Mouse (Mus musculus) liver, embryonic 16.5 days (tissue): ENCODE data around the gene Aldh3b2. TPM values are rescaled to one million over a fixed set of nuclear protein-coding genes. Genes with fewer than 3 reads are reported as not detected.

Source experiments
- ATAC-seq: fragments of 200-750 bp; cut with Nextera tagmentation; 2 replicates; pipeline ENCODE4 v1.8.0; 2017; ENCODE audit warnings: low read depth, mild to moderate bottlenecking, moderate number of reproducible peaks, moderate library complexity
- H3K27ac ChIP-seq: fragments of 300-500 bp; sonication (generic); 2 replicates; pipeline ENCODE4 v1.5.1; 2014; ENCODE audit warnings: mild to moderate bottlenecking, low read length
- H3K27me3 ChIP-seq: fragments of 300-500 bp; sonication (generic); 2 replicates; pipeline ENCODE4 v1.6.1; 2014; ENCODE audit warnings: low read depth, low read length, mixed read lengths; ENCODE audit not compliant: control insufficient read depth, insufficient read depth
- H3K36me3 ChIP-seq: fragments of 300-500 bp; sonication (generic); 2 replicates; pipeline ENCODE4 v1.6.1; 2014; ENCODE audit warnings: mild to moderate bottlenecking; ENCODE audit not compliant: control insufficient read depth, insufficient read depth
- H3K4me1 ChIP-seq: fragments of 300-500 bp; sonication (generic); 2 replicates; pipeline ENCODE4 v1.6.1; 2014; ENCODE audit warnings: low read depth, low read length, mixed read lengths; ENCODE audit not compliant: control insufficient read depth
- H3K4me2 ChIP-seq: fragments of 300-500 bp; sonication (generic); 2 replicates; pipeline ENCODE4 v1.6.1; 2014; ENCODE audit warnings: low read depth, low read length, mixed read lengths
- H3K4me3 ChIP-seq: fragments of 300-500 bp; sonication (generic); 2 replicates; pipeline ENCODE4 v1.5.1; 2014; ENCODE audit warnings: low read depth, mild to moderate bottlenecking, low read length
- H3K9ac ChIP-seq: fragments of 300-500 bp; sonication (generic); 2 replicates; pipeline ENCODE4 v1.6.1; 2014; ENCODE audit warnings: low read depth, low read length
- H3K9me3 ChIP-seq: fragments of 300-500 bp; sonication (generic); replicated peaks from 2 replicates; pipeline ENCODE4 v1.6.1; 2016; ENCODE audit warnings: low read length; ENCODE audit not compliant: control insufficient read depth
- WGBS: fragments of 180-500 bp; shearing (Covaris S2); extraction: QIAGEN DNeasy Blood & Tissue Kit; methylation state at CpG from one replicate; pipeline ENCODE4 v1.1.7; 2014; ENCODE audit not compliant: insufficient replicate concordance; 5-methylcytosine and 5-hydroxymethylcytosine counted together
- polyA plus RNA-seq: library from polyadenylated mRNA; unstranded; fragments of >200 nt; fragmentation: Nextera tagmentation; extraction: Ambion mirVana; gene quantifications from 2 replicates; pipeline ENCODE4 v1.2.1, GENCODE M21; 2015

Gene Aldh3b2
- polyA plus RNA-seq, 1 experiment from 2014 or later, result 0.24 TPM

- Histone ChIP-seq H3K36me3 (no peaks in the 10 kb centered on the region), H3K4me2 (peak overlapping the region; percentile 60), H3K27me3 (no peaks in the 10 kb centered on the region), H3K9ac (no peak overlapping the region), H3K9me3 (no peaks in the 10 kb centered on the region), H3K4me1 (peaks cover 10% of the 10 kb centered on the region), H3K27ac (no peak overlapping the region), H3K4me3 (peak overlapping the region; percentile 37)
- 15% methylated on average over 27 of the region's 27 CpGs for WGBS
- peak; percentile 81 for ATAC-seq
Measured at GRCm38 (mm10) chr19:3942986-3943735, 29.0 kb upstream of the Aldh3b2 start.

DNA sequence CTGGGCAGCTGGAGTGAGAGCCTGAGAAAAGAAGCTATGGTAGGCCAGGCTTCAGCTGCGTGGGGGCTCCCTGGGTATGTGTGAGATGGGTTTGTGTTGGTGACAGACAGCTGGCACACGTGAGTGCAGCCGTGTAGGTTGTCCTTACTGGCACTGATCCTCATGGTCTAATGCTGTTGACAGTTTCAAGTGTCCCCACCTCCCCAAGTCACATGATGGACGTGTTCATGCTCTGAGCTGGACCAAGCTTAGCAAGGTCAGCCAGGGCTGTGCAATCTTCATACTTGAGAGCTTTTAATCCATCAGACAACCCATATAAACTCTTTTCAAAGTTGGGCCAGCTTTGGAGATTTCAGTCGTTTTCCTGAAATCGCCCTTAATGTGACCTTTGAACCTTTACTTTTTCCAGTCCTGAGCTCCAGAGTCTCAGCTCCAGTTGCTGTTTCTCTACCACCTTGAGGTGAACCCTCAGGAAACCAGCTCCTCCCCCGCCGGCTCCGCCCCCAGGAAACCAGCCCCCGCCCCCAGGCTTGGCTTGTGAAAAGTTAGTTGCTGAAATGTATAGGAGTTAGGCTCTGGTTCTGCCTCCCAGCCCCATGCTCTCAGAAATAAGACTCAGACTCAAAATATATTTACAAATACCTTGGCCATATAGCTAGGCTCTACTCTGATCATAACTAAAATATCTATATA lies 26.1 kb upstream of the Aldh3b2 start:
- 23% methylated on average over 10 of the region's 10 CpGs for WGBS
- Histone ChIP-seq H3K36me3 (no peaks in the 10 kb centered on the region), H3K27me3 (no peaks in the 10 kb centered on the region), H3K4me3 (no peak overlapping the region), H3K4me2 (no peak overlapping the region), H3K27ac (no peak overlapping the region), H3K9ac (no peak overlapping the region), H3K4me1 (peaks cover 10% of the 10 kb centered on the region), H3K9me3 (no peaks in the 10 kb centered on the region)
- ATAC-seq, result no peak

DNA sequence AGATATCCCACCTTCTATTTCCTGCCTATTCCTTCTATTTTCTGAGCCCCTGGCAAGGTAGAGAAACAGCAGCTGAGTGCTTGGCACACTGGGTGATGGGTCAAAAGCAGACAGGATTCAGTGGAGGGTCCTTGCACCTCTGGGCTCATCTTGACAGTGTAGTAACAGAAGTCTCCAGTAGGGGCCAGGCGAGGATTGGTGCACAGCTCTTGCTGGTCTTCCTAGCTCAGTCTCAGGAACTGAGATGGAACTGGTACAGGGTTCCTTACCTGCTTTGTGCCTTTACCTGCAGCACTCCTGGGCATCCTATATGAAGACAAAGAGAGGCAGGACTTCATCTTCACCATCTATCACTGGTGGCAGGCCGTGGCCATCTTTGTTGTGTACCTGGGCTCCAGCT lies 25.4 kb upstream of the Aldh3b2 start:
- Histone ChIP-seq H3K9ac (no peak overlapping the region), H3K4me1 (peaks cover 10% of the 10 kb centered on the region), H3K4me3 (no peak overlapping the region), H3K36me3 (no peaks in the 10 kb centered on the region), H3K4me2 (no peak overlapping the region), H3K27ac (no peak overlapping the region), H3K9me3 (no peaks in the 10 kb centered on the region), H3K27me3 (no peaks in the 10 kb centered on the region)
- WGBS, result 17% methylated on average over 2 of the region's 2 CpGs
- ATAC-seq, result no peak

DNA sequence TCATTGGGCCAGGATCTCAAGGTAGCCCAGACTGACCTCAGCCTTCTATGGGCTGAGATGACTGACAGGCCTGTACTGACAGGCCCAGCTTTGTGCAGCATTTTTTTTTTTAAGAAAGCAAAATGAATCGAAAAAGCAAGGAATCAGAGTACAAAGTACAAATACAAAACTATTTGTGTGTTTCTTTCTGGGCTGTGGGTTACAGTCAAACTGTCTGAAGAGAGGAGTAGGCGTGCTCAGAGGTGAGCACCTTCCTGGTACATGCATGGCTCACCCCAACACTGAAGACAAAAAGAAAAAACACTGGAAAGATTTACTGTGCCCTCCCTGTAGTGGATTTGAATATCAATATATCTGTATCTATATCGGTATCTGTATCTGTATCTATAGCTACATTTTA lies 24.3 kb upstream of the Aldh3b2 start:
- Histone ChIP-seq H3K9ac (no peak overlapping the region), H3K27ac (no peak overlapping the region), H3K4me2 (no peak overlapping the region), H3K4me1 (peaks cover 7% of the 10 kb centered on the region), H3K4me3 (no peak overlapping the region), H3K9me3 (no peaks in the 10 kb centered on the region), H3K36me3 (no peaks in the 10 kb centered on the region), H3K27me3 (no peaks in the 10 kb centered on the region)
- ATAC-seq, result no peak
- 64% methylated on average over 3 of the region's 3 CpGs for WGBS

DNA sequence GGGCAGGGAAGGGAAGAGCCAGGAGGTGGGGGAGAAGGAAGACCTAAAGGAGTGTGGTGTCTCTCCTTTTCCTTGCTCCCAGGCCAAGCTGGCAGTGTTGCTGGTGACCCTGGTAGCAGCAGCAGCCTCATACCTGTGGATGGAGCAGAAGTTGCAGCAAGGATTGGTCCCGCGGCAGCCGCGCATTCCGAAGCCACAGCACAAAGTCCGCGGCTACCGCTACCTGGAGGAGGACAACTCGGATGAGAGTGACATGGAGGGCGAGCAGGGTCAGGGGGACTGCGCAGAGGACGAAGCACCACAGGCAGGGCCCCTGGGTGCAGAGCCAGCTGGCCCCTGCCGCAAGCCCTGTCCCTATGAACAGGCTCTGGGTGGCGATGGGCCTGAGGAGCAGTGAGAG lies 23.6 kb upstream of the Aldh3b2 start:
- ATAC-seq, result no peak

GRCm38 (mm10) chr19:3950331-3950730 lies 21.8 kb upstream of the Aldh3b2 start:
- Histone ChIP-seq H3K36me3 (no peaks in the 10 kb centered on the region), H3K27me3 (no peaks in the 10 kb centered on the region), H3K27ac (no peak overlapping the region), H3K9ac (no peak overlapping the region), H3K4me2 (no peak overlapping the region), H3K4me3 (no peak overlapping the region), H3K9me3 (no peaks in the 10 kb centered on the region), H3K4me1 (no peaks in the 10 kb centered on the region; the same call in none of the 2 replicates)
- 49% methylated on average over 3 of the region's 3 CpGs for WGBS
- ATAC-seq, result no peak

More for the DNA sequence above, 23.6 kb upstream of the Aldh3b2 start:
- Histone ChIP-seq H3K4me2 (no peak overlapping the region), H3K27ac (no peak overlapping the region), H3K9me3 (no peaks in the 10 kb centered on the region), H3K36me3 (no peaks in the 10 kb centered on the region), H3K4me3 (no peak overlapping the region), H3K27me3 (no peaks in the 10 kb centered on the region), H3K4me1 (peaks cover under 1% of the 10 kb centered on the region), H3K9ac (no peak overlapping the region)
- 76% methylated on average over 14 of the region's 14 CpGs for WGBS

DNA sequence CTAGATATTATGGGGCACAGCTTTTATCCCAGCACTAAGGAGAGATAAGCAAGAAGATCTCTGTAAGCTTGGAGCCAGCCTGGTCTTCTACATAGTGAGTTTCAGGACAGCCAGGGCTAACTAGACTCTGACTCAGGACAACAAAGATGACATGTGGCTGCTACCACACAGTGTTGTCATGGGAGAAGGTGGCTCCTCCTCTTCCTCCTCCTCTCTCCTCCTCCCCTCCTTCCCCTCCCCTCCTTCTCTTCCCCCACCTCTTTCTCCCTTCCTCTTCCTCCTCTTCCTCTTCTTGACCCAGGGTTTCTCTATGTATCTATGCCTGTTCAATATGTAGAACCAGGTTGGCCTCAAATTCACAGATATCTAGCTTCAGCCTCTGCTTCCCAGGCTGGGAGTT lies 20.7 kb upstream of the Aldh3b2 start:
- Histone ChIP-seq H3K4me2 (no peak overlapping the region), H3K9ac (no peak overlapping the region), H3K9me3 (no peaks in the 10 kb centered on the region), H3K4me1 (no peaks in the 10 kb centered on the region), H3K36me3 (no peaks in the 10 kb centered on the region), H3K4me3 (no peak overlapping the region), H3K27ac (no peak overlapping the region), H3K27me3 (no peaks in the 10 kb centered on the region)
- no peak for ATAC-seq

DNA sequence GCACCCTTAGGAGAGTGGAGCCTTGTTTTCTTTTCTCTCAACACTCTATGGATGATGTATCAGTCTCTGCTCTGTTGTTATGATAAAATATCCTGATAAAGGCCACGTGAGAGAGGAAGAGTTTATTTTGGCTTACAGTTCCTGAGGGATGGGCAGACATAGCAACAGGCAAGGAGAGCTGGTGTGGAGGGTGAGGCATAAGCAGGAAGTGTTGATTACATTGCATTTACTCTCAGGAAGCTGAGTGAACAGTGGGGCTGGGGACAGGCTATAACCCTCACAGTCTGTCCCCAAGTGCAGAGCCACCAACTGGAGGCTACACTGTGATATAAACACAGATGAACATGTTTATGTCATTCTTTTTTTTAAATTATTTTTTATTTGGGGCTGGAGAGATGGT lies 20.0 kb upstream of the Aldh3b2 start:
- Histone ChIP-seq H3K4me1 (no peaks in the 10 kb centered on the region), H3K4me2 (no peak overlapping the region), H3K4me3 (no peak overlapping the region), H3K36me3 (no peaks in the 10 kb centered on the region), H3K9me3 (no peaks in the 10 kb centered on the region), H3K9ac (no peak overlapping the region), H3K27me3 (no peaks in the 10 kb centered on the region), H3K27ac (no peak overlapping the region)
- WGBS, result 32% methylated on average over 1 of the region's 1 CpGs
- no peak for ATAC-seq

DNA sequence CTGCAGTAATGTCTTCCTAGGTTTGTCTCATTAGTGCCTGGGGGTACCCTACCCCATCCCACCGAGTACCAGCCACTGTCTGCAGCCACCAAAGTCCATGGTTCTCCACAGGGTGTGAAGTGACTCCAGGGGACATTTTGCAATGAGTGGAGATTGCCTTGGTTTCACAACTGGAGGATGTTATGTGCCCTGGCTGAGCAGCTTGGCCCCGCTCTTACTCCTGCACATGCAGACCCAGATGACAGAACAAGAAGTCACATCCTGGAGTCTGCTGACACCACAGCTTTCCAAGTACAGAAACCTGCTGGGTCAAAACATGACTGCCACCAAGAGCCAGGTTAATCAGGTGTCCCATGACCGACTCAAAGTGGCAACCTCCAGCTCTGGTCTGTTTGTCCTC lies 17.1 kb upstream of the Aldh3b2 start:
- Histone ChIP-seq H3K9me3 (no peaks in the 10 kb centered on the region), H3K9ac (no peak overlapping the region), H3K4me3 (no peak overlapping the region), H3K4me2 (no peak overlapping the region), H3K27ac (no peak overlapping the region), H3K36me3 (no peaks in the 10 kb centered on the region), H3K27me3 (no peaks in the 10 kb centered on the region), H3K4me1 (no peaks in the 10 kb centered on the region)
- 51% methylated on average over 3 of the region's 3 CpGs for WGBS
- ATAC-seq, result no peak
